Mouse (Mus musculus) MEL (cell line): Measurements from ENCODE around the gene Egflam.

ENCODE experiments used
- HCFC1 ChIP-seq: IDR thresholded peaks from 2 replicates; pipeline ENCODE4 v1.6.1; 2012; ENCODE audit warnings: low read depth, mild to moderate bottlenecking, inconsistent platforms, low read length, improper control_type of control experiment, moderate library complexity
- TCF12 ChIP-seq: IDR thresholded peaks from 2 replicates; pipeline ENCODE4 v1.6.1; 2014; ENCODE audit warnings: low read depth, mild to moderate bottlenecking, inconsistent platforms, low read length, improper control_type of control experiment, moderate library complexity

DNA sequence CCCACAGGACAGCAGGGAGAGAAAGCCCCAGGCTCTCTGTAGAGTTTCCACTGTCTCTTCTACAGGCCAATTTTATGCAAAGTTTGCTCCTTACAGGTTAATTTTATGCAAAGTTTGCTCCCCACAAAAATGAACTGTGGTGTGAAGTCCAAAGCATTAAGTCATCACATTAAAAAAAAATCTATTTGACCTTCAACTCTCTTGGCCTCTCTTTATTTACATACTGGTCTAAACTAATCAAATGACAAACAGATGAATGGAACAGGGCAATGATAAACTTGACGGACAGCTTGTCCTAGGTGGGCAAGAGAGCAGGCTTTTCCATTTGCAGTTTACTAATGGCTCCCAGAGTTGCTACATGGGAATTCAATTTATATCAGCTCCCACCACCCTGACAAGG, 98.3 kb downstream of the Egflam start:
- TF ChIP-seq HCFC1 (no peak), TCF12 (no peak)
